Mouse (Mus musculus) telencephalon, adult 2 months (tissue): Measurements from ENCODE around the gene Myocd.

Experiments
- DNase-seq: peaks from one replicate; pipeline ENCODE4 v3.0.0-alpha.2; 2011; ENCODE audit warnings: low read depth, low spot score

The Myocd gene

DNA sequence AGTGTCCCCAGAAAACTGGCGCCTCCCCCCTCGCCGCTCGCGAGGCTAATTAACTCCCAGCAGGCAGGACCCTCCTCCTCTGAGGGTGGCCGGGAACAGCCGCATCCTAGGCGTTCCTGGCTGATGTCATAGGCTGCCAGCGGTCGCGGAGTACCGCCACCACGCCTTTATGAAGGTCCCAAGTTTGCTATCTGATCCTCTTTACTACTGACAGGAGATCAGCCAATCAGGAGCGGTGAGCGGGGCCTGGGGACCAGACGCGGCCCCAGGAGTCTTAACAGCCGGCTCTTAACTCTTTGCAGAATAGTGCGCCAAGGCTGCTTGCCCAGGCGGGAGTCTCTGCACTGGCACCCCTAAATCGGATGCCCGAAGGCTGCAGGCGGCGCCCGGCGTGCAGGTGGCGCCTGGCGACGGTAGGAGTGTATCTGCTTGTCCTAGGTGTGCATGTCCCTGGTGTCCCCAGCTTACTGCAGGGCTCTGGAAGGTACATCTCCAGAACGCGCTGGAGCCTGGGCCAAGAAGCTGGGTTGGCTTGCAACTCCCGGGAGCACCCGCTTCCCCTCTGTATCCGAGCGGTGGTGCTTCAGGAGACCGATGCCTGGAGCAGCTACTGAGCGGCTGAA is at the start of gene Myocd:
Myocd (minus strand) TSS at position 139 of the 623 bp plus-strand sequence.
- no peak for DNase-seq

DNA sequence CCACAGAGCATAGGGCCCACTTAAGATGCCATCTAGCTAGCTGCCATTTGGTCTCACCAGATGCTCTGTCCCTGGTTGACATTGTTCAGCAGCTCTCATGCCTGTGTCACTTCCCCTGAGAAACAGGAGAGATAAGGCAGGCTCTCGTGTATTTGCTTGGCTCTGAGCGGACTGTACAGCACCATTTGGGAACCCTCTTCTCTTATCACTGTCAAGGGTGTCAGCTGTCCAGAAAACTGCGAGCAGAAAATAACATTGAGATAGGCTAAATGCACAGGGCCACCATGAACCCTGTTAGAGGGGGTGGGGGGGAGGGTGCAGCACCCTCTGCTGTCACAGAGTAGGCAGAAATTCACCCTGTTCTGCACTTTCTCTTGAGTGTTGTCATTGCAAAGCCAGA is 34.0 kb upstream of the Myocd start:
- DNase-seq: no peak

DNA sequence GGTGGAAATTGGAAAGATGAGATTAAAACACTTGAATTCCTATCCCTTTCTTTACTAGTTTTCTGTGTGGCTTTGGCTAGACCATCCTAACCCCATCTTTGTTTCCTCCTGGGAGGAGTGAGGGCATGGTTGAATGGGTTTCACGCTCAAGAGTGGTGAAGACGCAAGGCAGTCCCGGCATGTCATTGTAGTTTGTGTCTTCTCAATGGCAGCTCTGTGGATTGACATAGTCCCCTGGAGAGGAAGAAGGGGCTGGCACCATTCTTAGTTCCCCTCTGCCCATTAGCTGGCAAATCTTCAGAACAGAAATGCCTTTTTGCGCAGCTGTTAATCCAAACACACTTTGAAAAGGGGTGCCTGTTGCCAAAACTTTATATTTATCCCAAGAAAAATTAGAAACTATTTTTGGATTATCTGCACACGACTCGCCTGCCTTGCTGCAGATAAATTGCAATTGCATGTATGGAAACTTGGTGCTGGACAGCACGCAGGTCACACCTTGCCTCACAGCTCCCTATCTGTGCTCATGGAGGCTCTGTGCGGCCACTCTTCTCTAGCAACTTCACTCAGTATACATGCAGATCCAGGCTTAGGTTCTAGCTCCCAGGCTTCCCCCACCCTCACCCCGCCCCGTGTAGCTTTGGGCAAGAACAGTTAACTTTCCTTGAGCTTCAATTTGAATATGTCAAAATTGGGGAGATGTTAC is 24.5 kb upstream of the Myocd start:
- DNase-seq: no peak

DNA sequence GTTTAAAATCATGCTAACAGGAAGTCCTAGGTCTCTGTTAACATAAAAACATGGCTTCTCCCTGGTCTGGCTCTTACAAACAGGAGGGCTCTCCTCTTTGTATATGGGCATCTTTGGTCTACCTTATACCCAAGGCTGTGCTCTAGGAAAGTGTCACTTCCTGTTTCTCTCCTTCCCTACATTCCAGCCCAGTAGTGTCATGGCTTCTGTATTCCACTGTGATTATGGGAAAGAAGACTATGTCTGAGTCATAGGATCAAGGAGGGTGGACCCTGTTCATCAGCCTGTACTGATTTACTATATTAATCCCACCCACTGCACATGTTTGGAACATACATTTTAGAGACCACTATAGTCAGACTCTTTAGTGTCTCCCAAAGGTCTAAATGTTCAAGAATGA is 23.2 kb upstream of the Myocd start:
- DNase-seq: no peak

DNA sequence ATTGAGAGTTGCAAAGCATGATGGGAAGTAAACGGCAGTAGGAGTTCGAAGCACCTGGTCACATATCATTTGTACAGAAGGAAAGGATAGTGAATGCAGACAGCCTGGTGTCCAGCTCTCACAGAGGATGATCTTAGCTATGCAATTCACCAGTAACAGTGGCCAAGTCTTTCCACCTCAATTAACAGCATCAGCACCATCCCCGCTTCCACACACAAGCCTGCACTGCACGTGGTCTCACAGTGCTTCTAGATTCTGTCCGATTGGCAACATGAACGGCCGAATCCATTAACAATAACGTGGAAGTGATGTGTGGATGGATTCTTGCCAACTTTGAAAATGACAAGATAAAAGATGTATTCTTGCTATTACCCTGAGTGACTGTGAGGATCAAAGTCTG is 17.9 kb upstream of the Myocd start:
- no peak for DNase-seq

DNA sequence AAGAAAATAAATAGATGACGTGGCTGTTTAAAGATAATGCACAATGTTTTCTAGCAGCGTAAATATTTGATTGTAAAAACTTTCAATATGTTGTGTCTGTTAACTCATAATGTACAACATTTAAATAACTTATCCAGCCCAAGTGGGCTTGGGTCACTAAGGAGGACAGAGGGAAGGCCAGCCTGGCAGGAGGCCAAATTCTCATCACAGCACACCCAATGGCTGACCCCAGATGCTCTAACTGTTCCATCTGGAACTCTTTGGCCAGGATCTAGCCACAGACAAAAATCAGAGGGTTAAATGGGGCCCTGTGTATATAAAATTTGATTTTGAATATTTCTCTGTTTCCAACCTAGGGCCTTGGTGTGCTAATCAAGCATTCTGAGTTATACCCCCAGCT is 16.4 kb upstream of the Myocd start:
- DNase-seq: no peak

DNA sequence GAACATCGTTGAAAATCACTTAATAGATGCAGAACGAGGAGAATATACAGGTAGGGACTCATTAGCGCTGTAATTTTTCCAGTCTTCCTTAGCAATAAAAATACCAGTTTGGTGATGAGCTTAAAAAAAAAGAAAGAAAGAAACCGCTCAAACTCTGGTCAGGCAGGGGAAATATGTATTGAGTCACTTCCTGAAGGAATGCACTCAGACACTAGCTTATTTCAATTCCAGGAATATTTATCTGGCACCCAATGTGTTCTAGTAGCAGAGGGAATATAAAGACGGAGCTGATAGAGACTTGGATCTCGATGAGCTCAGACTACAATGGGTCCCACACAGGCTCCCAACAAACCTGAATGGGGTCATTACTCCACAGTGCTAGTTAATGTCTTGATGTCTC is 5.7 kb upstream of the Myocd start:
- no peak for DNase-seq

DNA sequence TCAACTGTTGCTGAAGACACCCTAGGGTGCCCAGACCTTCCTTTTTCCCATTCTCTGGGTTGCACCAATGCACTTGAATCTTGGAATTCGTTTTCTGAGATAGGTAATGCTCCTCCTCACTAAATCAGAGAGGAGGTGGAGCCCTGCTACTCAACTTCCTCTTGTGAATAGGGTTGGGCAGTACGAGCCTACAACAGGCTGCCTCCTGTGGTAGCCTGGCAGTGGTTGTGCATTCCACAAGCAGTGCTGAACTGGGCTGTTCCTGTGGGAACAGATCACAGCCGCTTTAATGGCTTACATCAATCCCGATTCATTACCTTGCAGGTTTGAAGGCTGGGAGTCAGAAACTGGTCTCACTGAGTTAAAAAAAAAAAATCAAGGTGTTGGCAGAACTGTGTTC is 1.2 kb upstream of the Myocd start:
- DNase-seq: no peak

DNA sequence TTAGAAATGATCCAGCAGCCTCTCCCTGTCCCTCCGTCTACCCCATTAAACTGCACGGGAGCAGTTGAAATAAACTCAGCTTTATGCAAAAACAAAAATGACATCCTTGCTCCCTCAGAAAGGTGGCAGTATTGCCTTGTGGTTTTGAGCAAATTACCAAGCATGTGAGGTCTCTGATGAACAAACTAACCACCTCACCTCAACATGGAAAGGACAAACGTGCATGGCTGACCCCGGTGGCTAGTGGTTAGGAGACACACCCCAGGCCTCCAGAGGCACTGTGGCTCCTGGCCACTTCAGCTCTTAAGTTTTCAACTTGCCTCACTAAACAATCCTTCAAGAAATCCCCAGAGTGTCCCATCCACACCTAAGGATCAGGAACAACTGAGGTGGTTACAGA is 1.5 kb downstream of the Myocd start:
- DNase-seq: no peak

DNA sequence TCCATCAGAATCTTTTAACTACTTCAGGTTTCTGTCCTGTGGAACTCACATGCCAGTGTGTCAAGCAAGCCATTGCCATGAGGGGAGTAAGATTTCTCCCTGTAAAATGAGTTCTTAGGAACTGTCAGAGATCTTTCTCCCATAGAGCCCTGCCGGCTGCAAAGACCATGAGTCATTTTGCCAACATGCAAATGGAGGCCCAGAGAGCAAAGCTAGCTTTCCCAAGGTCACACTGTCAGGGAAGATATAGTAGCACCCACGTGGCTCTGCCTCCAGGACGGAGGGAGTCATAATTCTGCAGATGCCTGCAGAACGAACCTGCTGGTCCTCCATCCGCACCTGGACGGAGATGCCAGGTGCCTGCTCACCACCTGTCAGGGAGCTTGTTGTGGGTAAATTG is 6.3 kb downstream of the Myocd start:
- no peak for DNase-seq

DNA sequence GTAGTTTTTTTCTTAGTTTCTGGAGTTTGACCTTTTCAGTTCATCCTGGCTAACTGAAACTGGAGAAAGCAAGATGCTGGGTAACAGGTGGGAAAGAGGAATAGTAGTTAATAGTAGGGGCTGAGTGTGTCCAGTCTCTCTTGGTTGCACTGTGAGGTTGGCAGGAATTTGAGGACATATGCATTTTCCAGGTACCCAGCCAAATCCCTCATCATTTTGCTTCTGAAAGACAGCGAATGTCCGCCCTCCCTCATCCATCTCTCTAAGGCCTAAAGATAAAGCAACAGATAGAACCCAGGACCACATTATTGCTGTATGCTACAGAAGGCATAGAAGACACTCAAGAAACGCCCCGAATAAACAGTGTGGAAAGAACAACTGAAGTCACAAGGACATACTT is 10.8 kb downstream of the Myocd start:
- no peak for DNase-seq

DNA sequence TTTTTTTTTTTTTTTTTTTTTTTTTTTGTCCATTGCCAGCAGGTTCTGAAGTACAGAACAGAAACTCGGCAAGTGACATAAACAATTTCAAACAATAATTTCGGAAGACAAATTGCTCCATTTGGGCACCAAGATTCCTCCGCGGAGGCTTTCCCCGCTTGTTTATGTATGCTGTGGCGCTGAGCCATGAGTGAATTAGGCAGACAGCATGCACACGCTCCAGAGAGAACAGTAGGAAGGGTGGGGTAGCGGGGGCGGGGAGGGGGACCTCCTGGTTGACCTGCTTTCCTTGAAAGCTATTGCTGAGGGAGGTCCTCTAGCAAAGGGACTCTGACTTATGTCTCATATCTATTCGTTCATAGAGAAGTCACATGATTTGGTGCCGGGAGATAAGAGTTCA is 13.6 kb downstream of the Myocd start:
- no peak for DNase-seq

DNA sequence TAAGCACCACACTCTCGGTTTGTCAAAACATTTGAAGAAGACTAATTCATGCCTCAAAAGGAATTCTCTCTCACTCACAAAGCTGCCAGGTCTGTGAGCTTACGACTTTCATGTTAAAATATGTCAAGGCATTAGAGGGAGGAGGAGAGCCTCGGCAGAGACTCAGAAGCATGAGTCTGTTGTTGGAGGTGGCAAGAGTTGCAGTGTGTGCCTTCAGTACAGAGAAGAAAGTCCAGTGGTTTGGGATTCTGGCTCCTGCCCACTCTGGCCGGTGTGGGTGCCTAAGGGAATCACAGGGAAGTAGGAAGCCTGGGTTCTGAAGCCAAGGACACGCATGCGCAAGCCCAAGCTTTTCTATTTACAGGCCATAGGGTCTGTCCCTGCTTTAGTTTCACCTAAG is 14.2 kb downstream of the Myocd start:
- no peak for DNase-seq

DNA sequence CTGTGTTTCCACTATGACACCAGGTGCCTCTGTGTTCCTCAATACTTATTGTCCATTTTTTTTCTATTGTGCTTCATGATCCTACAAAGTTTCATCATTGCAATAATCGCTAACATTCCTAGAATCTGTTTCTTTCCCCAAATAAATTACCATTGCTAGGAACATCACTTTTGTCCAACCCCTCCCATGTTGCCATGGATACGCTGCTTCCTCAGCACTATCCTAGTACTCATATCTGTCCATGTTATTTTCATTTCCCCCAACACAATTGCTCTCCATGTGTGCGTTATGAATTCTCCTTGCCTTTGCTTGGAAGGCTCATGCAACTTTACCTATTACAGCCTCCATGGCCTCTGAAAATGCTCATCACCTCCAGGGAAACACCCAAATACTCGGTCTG is 19.4 kb downstream of the Myocd start:
- peak; percentile 48 for DNase-seq

DNA sequence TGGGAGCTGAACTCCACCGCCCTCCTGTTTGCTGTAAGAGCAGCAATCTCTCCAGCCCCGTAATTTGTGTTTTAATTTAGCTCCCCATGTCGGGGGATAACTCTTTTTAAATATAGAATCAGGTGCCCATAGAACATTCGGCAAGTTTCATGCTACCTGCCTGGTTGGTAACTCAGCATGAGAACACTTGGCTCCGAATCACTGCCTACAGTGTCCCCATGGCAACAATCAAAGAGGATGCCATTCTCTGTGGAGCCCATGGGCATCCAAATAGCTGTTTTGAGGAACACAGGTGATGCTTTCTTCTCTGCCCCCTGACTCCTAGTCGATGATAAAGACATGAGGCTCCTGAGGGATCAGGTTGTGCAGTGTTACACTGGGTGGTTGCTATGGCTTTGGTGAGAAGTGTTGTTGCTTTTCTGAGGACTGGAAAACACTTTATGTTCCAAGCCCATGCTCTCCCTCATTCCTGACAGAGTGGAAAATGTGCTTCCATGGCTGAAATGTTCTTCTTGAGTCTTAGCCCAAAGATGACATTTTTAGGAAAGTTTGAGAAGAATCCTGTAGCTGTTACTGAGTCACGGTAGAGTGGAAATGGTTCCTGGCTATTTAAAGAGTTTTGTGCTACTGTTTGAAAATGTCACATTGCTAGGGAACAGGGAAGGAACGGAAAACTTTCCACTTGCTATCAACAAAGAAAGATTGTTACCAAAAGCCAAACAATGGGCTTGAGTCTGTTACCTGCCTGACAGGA is 23.3 kb downstream of the Myocd start:
- DNase-seq: peak; percentile 67

DNA sequence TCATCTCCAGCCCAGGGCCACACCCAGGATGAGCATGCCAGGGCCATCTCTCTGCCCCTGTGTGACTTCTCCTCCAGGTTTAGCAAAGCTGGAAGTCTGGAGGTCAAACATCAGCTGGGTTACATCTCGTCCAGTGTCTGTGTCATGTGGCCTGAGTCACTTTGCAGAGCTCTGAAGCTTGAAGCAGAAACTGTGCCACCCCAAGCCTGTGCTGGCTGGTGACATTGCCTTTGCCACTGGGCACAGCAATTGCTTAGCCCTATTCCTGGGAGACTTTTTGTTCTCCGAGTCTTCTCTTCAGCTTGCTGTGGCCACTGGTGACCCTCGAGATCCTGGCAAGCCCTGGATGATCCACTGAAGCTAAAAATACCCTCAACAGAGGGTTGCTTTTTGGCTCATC is 26.2 kb downstream of the Myocd start:
- DNase-seq: no peak

DNA sequence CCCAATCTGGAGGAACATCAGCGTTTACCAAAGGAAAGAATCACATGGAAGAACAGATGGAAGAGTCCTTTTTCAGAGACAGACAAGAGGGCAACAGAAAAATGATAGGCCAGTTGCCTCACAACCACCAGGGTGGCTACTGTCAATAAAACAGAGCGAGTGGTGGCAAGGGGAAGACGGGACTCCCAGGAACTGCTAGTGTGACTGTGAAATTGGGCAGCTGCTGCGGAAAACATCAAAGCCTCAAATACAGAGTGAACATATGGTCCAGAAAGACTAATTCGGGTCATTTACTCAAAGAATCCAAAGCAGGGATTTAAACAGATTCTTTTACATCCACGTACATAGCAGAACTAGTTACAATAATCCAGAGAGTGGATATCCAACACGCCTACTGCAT is 29.3 kb downstream of the Myocd start:
- no peak for DNase-seq

DNA sequence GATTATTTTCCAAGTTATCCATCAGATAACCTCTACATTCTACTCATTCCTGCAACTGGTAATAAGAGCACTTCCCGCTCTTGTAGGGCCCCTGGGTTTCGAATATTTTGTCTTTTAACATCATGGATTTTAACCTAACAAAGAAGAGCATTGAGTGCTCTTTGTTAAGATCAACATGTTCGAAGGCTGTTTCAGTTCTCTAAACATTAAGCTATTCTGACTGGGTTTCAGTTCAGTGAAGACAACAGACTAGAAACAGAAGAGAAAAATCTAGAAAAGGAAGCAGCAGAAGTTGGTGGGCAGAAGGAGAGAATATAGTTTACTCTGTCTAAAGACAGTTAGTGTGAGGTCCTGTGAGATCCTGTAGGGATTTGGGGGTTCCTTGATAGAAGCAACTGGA is 31.9 kb downstream of the Myocd start:
- DNase-seq: no peak

DNA sequence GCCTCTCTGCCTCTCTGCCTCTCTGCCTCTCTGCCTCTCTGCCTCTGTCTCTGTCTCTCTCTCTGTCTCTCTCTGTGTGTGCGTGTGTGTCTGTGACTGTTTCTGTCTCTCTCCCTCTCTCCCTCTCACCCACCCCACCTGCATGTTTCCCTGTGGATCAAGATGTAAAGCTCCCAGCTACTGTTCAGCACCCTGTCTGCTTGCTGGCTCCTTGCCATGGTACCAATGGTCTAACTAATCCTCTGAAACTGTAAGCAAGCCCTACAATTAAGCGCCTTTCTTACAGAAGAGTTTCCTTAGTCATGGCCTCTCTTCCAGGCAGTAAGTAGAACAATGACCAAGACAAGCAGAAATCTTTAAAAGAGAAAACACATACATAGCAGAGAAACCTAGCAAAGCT is 32.9 kb downstream of the Myocd start:
- DNase-seq: no peak

DNA sequence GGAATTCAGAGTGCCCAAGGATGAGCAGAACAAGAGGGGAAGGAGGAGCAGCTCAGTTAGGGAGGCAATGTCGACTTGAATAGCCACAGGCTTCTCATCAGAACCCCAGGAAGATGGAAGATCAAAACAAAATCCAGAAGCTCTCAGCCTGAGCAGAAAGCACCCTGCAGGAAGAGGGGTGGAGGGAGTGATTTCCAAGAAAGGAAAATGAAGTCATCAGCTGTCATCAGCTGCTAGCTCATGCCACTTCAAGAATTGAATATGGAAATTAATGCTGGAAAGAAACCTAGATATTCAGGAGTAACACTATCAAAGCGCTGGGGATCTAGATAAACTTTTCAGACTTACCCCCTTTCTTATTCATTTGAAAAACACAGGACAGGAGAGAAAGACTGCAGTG is 34.4 kb downstream of the Myocd start:
- no peak for DNase-seq

DNA sequence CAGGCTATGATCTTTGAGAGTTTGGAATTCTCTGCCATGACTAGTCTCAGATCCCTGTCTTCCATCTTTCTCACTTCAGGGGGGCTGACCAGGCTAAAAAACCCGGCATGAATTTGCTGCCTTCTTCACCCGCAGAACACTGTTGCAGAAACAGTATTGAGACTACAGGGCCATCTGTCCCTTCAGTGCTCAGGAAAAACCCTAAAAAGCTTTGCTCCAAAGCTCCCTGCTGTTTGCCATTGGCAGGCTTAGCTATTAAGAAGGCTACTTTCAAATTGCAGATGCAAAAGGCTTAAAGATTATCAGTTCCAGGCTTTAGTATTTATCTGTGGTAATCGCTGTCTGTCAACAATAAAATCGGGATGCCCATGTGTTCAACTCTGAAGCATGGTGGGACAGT is 38.0 kb downstream of the Myocd start:
- no peak for DNase-seq

DNA sequence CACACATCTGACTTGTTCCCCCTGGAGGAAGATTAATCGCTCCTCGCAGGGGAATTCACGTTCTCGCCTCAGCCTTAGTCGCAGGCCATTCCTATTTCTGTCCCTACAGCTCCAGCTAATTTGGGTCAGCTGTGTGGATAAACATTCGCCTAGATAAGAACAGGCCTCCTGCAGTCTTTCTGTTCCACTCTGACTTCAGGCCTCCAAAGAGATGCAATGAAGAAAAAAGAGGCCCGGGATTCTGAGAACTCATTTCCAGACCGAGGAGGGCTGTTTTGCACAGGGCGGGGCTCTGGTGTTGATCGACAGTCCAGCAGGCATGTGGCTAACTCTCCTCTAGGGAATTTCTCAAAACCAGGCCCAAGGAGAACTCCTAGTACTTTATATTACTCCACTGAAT is 43.0 kb downstream of the Myocd start:
- no peak for DNase-seq
